Mouse (Mus musculus) right cerebral cortex, postnatal 14 days (tissue): ENCODE data around the gene Tmem120b.
A peak's percentile ranks its signal among the peaks of the same experiment; 100 is the strongest.
"Not testable (repeated sequence)": the region's sequence is repeated elsewhere in the genome, so short reads cannot be mapped to it uniquely, and the experiment has no call there.

Experiments
- DNase-seq: peaks from one replicate; pipeline ENCODE4 v3.0.0; 2022

Tmem120b gene

GRCm38 (mm10) chr5:123057366-123058250, 10.6 kb upstream of the Tmem120b start:
- DNase-seq = peak; percentile 99

- no peak for DNase-seq
Observed at GRCm38 (mm10) chr5:123058251-123059102, 9.7 kb upstream of the Tmem120b start.

- no peak for DNase-seq
Observed at GRCm38 (mm10) chr5:123059757-123060520, 8.3 kb upstream of the Tmem120b start.

GRCm38 (mm10) chr5:123060706-123061401, 7.4 kb upstream of the Tmem120b start:
- DNase-seq = no peak

GRCm38 (mm10) chr5:123061402-123061749, 6.8 kb upstream of the Tmem120b start:
- not testable (repeated sequence) for DNase-seq

- no peak for DNase-seq
Observed at GRCm38 (mm10) chr5:123063141-123063540, 5.1 kb upstream of the Tmem120b start.

- DNase-seq = peak; percentile 75
Observed at GRCm38 (mm10) chr5:123064207-123064606, 4.0 kb upstream of the Tmem120b start.

- DNase-seq = no peak
Observed at GRCm38 (mm10) chr5:123067395-123067995, 720 bp upstream of the Tmem120b start.

GRCm38 (mm10) chr5:123068714-123069113, 499 bp downstream of the Tmem120b start:
- no peak for DNase-seq

- peak; percentile 93 for DNase-seq
Observed at GRCm38 (mm10) chr5:123075576-123076418, 7.6 kb downstream of the Tmem120b start.

- no peak for DNase-seq
Observed at GRCm38 (mm10) chr5:123076419-123077281, 8.4 kb downstream of the Tmem120b start.

GRCm38 (mm10) chr5:123079568-123079967, 11.4 kb downstream of the Tmem120b start:
- DNase-seq = no peak

GRCm38 (mm10) chr5:123080041-123080440, 11.8 kb downstream of the Tmem120b start:
- DNase-seq = no peak

- no peak for DNase-seq
Observed at GRCm38 (mm10) chr5:123080510-123080909, 12.3 kb downstream of the Tmem120b start.

GRCm38 (mm10) chr5:123083340-123084050, 15.3 kb downstream of the Tmem120b start:
- no peak for DNase-seq

GRCm38 (mm10) chr5:123086501-123086900, 18.3 kb downstream of the Tmem120b start:
- DNase-seq = no peak

- DNase-seq = no peak
Observed at GRCm38 (mm10) chr5:123088784-123089183, 20.6 kb downstream of the Tmem120b start.

GRCm38 (mm10) chr5:123090560-123091306, 22.5 kb downstream of the Tmem120b start:
- DNase-seq = no peak
